Mouse (Mus musculus) liver, embryonic 14.5 days (tissue): ENCODE measurements around the gene Xylt1.

Source experiments
- CTCF ChIP-seq: IDR thresholded peaks from 2 replicates; pipeline ENCODE4 v1.5.1; 2016; ENCODE audit warnings: antibody characterized with exemption, low read depth, control low read depth
- EP300 ChIP-seq: IDR thresholded peaks from 2 replicates; pipeline ENCODE4 v1.6.1; 2016; ENCODE audit warnings: antibody characterized with exemption, low read depth

DNA sequence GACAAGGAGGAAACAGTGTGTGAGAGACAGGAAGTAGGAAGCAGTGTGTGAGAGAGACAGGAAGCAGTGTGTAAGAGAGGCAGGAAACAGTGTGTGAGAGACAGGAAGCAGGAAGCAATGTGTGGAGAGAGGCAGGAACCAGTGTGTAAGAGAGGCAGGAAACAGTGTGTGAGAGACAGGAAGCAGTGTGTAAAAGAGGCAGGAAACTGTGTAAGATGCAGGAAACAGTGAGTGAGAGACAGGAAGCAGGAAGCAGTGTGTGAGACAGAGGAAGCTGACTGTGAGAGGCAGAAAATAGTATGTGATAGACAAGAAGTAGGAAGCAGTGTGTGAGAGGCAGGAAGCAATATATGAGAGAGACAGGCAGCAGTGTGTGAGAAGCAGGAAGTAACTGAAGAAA is 140.6 kb downstream of the Xylt1 start:
- TF ChIP-seq CTCF (no peak), EP300 (no peak)
